ENCODE assay signal across 9 mouse cellular contexts in the genomic region with DNA sequence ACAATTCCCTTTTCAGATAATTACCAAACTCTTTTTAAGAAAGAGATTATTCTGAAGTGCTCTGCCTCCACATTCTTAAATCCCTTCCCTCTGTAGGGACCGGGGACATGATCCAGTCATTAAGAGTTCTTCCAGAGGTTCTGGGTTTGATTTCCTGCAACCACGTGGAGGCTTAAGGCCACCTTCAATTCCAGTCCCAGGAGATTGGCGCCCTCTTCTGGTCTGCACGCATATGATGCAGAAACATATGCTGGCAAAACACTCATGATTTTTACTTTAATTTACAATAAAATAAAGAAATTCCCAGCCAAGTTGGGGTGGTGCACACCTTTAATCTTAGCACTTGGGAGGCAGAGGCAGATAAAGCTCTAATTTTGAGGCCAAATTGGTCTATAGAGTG. TPM values are rescaled to one million over a fixed set of nuclear protein-coding genes. Genes with fewer than 3 reads are reported as not detected.
A peak's percentile ranks its signal among the peaks of the same experiment; 100 is the strongest.
DNase-seq lines count a peak whose midpoint lies in the region; ATAC-seq and TF ChIP-seq lines count a peak whose summit lies in the region.
"Had no signal": no experiment of that assay in that cellular context is flagged by ENCODE, and none has a peak within 500 bp of the region (broad histone marks: within the 10 kb centered on the region; RNA-seq: fewer than 3 reads in every experiment).

No protein-coding gene starts in this region.

- H3K27ac ChIP-seq in hindbrain, embryonic 10.5 days: no peak overlapping the region
- H3K27ac ChIP-seq in hindbrain, embryonic 13.5 days: no peak overlapping the region
- H3K27ac ChIP-seq in MEL (ENCODE audit: control insufficient read depth, low read depth, low read length): no peak overlapping the region
- H3K27ac ChIP-seq in cerebellum, adult 2 months (ENCODE audit: insufficient read depth, low read length): no peak overlapping the region
- H3K27ac ChIP-seq: embryonic facial prominence, embryonic 13.5 days had no signal

- no peak for ATAC-seq in hindbrain, embryonic 13.5 days (ENCODE audit: low FRiP score)
- no peak for ATAC-seq in megakaryocyte, adult 5-6 weeks (ENCODE audit: poor library complexity, severe bottlenecking)

- no peak overlapping the region for H3K9ac ChIP-seq in hindbrain, embryonic 13.5 days
- H3K9ac ChIP-seq in MEL (ENCODE audit: control insufficient read depth, low read depth, low read length, poor library complexity, severe bottlenecking): no peak overlapping the region; the same call in 1 of the 2 replicates
- H3K9ac ChIP-seq: embryonic facial prominence, embryonic 13.5 days had no signal

- no peaks in the 10 kb centered on the region for H3K79me2 ChIP-seq in MEL (ENCODE audit: control insufficient read depth, insufficient read depth, low read length, poor library complexity)

- H3K9me3 ChIP-seq in hindbrain, embryonic 10.5 days: no peaks in the 10 kb centered on the region
- no peaks in the 10 kb centered on the region for H3K9me3 ChIP-seq in hindbrain, embryonic 13.5 days
- H3K9me3 ChIP-seq in MEL (replicated peaks; ENCODE audit: insufficient read depth, low read length): no peaks in the 10 kb centered on the region
- H3K9me3 ChIP-seq: embryonic facial prominence, embryonic 13.5 days had no signal

- TF ChIP-seq EP300 in MEL (IDR thresholded peaks at IDR 0.05; ENCODE audit: low read depth in 1 of 2, low read length in 2 of 2): no peak

- H3K36me3 ChIP-seq in hindbrain, embryonic 10.5 days: no peaks in the 10 kb centered on the region
- H3K36me3 ChIP-seq in hindbrain, embryonic 13.5 days: no peaks in the 10 kb centered on the region
- peaks cover 0 to 3% of the 10 kb centered on the region in 2 experiments; a peak in 1 of 4 replicates for H3K36me3 ChIP-seq in MEL (ENCODE audit: control insufficient read depth in 1 of 2, insufficient read depth in 2 of 2, low read length in 2 of 2)
- H3K36me3 ChIP-seq: embryonic facial prominence, embryonic 13.5 days had no signal

- TF ChIP-seq CTCF in MEL (IDR thresholded peaks at IDR 0.05 in 2 of 3, conservative IDR thresholded peaks at IDR 0.05 in 1 of 3; ENCODE audit: control insufficient read depth in 1 of 3, insufficient read depth in 1 of 3, low read depth in 2 of 3, low read length in 3 of 3, poor library complexity in 1 of 3, severe bottlenecking in 1 of 3): peak; percentile 84 to 90 (median 89)
- peak; percentile 75 for TF ChIP-seq CTCF in cerebellum, adult 2 months (IDR thresholded peaks at IDR 0.05; ENCODE audit: borderline replicate concordance, insufficient read depth, low read depth, low read length)

- H3K4me1 ChIP-seq in hindbrain, embryonic 10.5 days (replicated peaks): peaks cover under 1% of the 10 kb centered on the region; the same call in 1 of the 2 replicates
- no peaks in the 10 kb centered on the region for H3K4me1 ChIP-seq in hindbrain, embryonic 13.5 days (replicated peaks)
- H3K4me1 ChIP-seq in MEL (ENCODE audit: control insufficient read depth in 1 of 2, insufficient read depth in 2 of 2, low read length in 2 of 2): no peaks in the 10 kb centered on the region
- H3K4me1 ChIP-seq in cerebellum, adult 2 months (ENCODE audit: control insufficient read depth, insufficient read depth, low read length): no peaks in the 10 kb centered on the region

- H3K27me3 ChIP-seq in hindbrain, embryonic 10.5 days (ENCODE audit: insufficient read depth, poor library complexity, severe bottlenecking): peaks cover 3% of the 10 kb centered on the region; the same call in 1 of the 2 replicates
- H3K27me3 ChIP-seq in hindbrain, embryonic 13.5 days: no peaks in the 10 kb centered on the region
- peaks cover 4 to 14% of the 10 kb centered on the region in 2 experiments for H3K27me3 ChIP-seq in MEL (ENCODE audit: control insufficient read depth in 1 of 2, insufficient read depth in 2 of 2, low read length in 2 of 2)
- H3K27me3 ChIP-seq in cerebellum, adult 2 months (ENCODE audit: control insufficient read depth, insufficient read depth, low read length): no peaks in the 10 kb centered on the region
- H3K27me3 ChIP-seq: embryonic facial prominence, embryonic 13.5 days had no signal

- H3K4me3 ChIP-seq in hindbrain, embryonic 10.5 days: no peak overlapping the region
- no peak overlapping the region for H3K4me3 ChIP-seq in hindbrain, embryonic 13.5 days
- H3K4me3 ChIP-seq in MEL (ENCODE audit: control insufficient read depth in 1 of 2, insufficient read depth in 1 of 2, low read depth in 2 of 2, low read length in 2 of 2): no peak overlapping the region
- no peak overlapping the region for H3K4me3 ChIP-seq in cerebellum, adult 2 months (replicated peaks; ENCODE audit: insufficient read depth, low read depth, low read length)
- H3K4me3 ChIP-seq: embryonic facial prominence, embryonic 13.5 days had no signal

- no peak overlapping the region for H3K4me2 ChIP-seq in hindbrain, embryonic 13.5 days
- H3K4me2 ChIP-seq: embryonic facial prominence, embryonic 13.5 days had no signal

- TF ChIP-seq POLR2A in MEL (IDR thresholded peaks at IDR 0.05; ENCODE audit: control insufficient read depth in 1 of 2, insufficient read depth in 1 of 2, low read depth in 1 of 2, low read length in 2 of 2, poor library complexity in 1 of 2): no peak
- TF ChIP-seq POLR2A in cerebellum, adult 2 months (IDR thresholded peaks at IDR 0.05; ENCODE audit: borderline replicate concordance, insufficient read depth, low read length): no peak

- WGBS in hindbrain, embryonic 10.5 days: 3% methylated on average over 4 of the region's 4 CpGs
- 4% methylated on average over 4 of the region's 4 CpGs for WGBS in hindbrain, embryonic 13.5 days
- 2% methylated on average over 4 of the region's 4 CpGs for WGBS in cerebellum, adult 2 months

- peak; percentile 91 for TF ChIP-seq RAD21 in MEL (IDR thresholded peaks at IDR 0.05; ENCODE audit: low read depth, low read length)

- DNase-seq in hindbrain, embryonic 10.5 days (ENCODE audit: low spot score): peak; percentile 37
- DNase-seq in 3134 (ENCODE audit: extremely low read depth, insufficient read length, low spot score) (peak; percentile 20), MEL (ENCODE audit: low read depth, low spot score) (peak; percentile 78)
- DNase-seq in cerebellum, adult 2 months: peak; percentile 40 to 46
- DNase-seq in kidney, postnatal 10 days: peak; percentile 84
- DNase-seq in natural killer cell, adult 2 months (ENCODE audit: low spot score in 2 of 2): peak; percentile 16 to 35

TF ChIP-seq in MEL, 35 proteins besides CTCF, POLR2A, EP300 and RAD21 (continues in another document):
- TF ChIP-seq USF2 (IDR thresholded peaks at IDR 0.05; ENCODE audit: borderline replicate concordance in 1 of 2, insufficient read depth in 1 of 2, low read depth in 1 of 2, low read length in 2 of 2): no peak
- no peak for TF ChIP-seq BHLHE40 (IDR thresholded peaks at IDR 0.05; ENCODE audit: borderline replicate concordance, low read depth, low read length)
- no peak for TF ChIP-seq ELF1 (IDR thresholded peaks at IDR 0.05; ENCODE audit: low read depth, low read length)
- TF ChIP-seq JUND (IDR thresholded peaks at IDR 0.05; ENCODE audit: low read depth, low read length): no peak
- no peak for TF ChIP-seq NRF1 (IDR thresholded peaks at IDR 0.05; ENCODE audit: insufficient read depth, low read depth, low read length, poor library complexity, severe bottlenecking)
- TF ChIP-seq GABPA (IDR thresholded peaks at IDR 0.05; ENCODE audit: low read depth, low read length): no peak
- no peak for TF ChIP-seq TCF12 (IDR thresholded peaks at IDR 0.05; ENCODE audit: low read depth, low read length)
- TF ChIP-seq ZMIZ1 (IDR thresholded peaks at IDR 0.05; ENCODE audit: low read depth, low read length): no peak
- peak; percentile 82 for TF ChIP-seq SMC3 (IDR thresholded peaks at IDR 0.05; ENCODE audit: low read depth, low read length)
- TF ChIP-seq MAZ (IDR thresholded peaks at IDR 0.05; ENCODE audit: low read depth, low read length): no peak
- no peak for TF ChIP-seq GATA1 (IDR thresholded peaks at IDR 0.05; ENCODE audit: low read depth, low read length)
- peak; percentile 93 for TF ChIP-seq MXI1 (IDR thresholded peaks at IDR 0.05; ENCODE audit: low read depth, low read length)
- peak; percentile 79 for TF ChIP-seq USF1 (IDR thresholded peaks at IDR 0.05; ENCODE audit: low read depth, low read length)
- no peak for TF ChIP-seq CHD2 (IDR thresholded peaks at IDR 0.05; ENCODE audit: low read length)
- no peak for TF ChIP-seq MEF2A (IDR thresholded peaks at IDR 0.05; ENCODE audit: extremely low read depth, insufficient replicate concordance, low read depth, low read length, poor library complexity, severe bottlenecking)
- TF ChIP-seq MYB (IDR thresholded peaks at IDR 0.05; ENCODE audit: low read depth, low read length): no peak
- no peak for TF ChIP-seq CHD1 (IDR thresholded peaks at IDR 0.05; ENCODE audit: low read depth, low read length)
- TF ChIP-seq TBP (IDR thresholded peaks at IDR 0.05; ENCODE audit: low read depth, low read length): no peak
- TF ChIP-seq TAL1 (IDR thresholded peaks at IDR 0.05; ENCODE audit: low read length): no peak
- TF ChIP-seq ZNF384 (IDR thresholded peaks at IDR 0.05; ENCODE audit: low read depth, low read length): no peak
- TF ChIP-seq KAT2A (conservative IDR thresholded peaks at IDR 0.05; ENCODE audit: low read depth, low read length): no peak
- TF ChIP-seq E2F4 (IDR thresholded peaks at IDR 0.05; ENCODE audit: borderline replicate concordance, low read depth, low read length): no peak
- peak; percentile 88 for TF ChIP-seq MAX (IDR thresholded peaks at IDR 0.05; ENCODE audit: low read length)
- no peak for TF ChIP-seq ZKSCAN1 (IDR thresholded peaks at IDR 0.05; ENCODE audit: low read depth, low read length)
- TF ChIP-seq MYC (IDR thresholded peaks at IDR 0.05; ENCODE audit: low read depth, low read length): peak; percentile 99
- no peak for TF ChIP-seq NELFE (IDR thresholded peaks at IDR 0.05; ENCODE audit: low read depth, low read length)
- TF ChIP-seq MAFK (IDR thresholded peaks at IDR 0.05; ENCODE audit: borderline replicate concordance, low read depth, low read length): no peak
- no peak for TF ChIP-seq POLR2AphosphoS2 (IDR thresholded peaks at IDR 0.05; ENCODE audit: low read length)
- no peak for TF ChIP-seq UBTF (IDR thresholded peaks at IDR 0.05; ENCODE audit: borderline replicate concordance, insufficient read depth, low read depth, low read length)

RNA-seq across cellular contexts. Expression of gene Ubr2, which starts 23.3 kb away (rescaled TPM):
- 16.7 and 17.6 TPM in 2 replicates for polyA plus RNA-seq in hindbrain, embryonic 10.5 days (2016; fragmentation: Nextera tagmentation; extraction: Ambion mirVana)
- 14.8 and 16.2 TPM in 2 replicates for polyA plus RNA-seq in hindbrain, embryonic 13.5 days (2015; fragmentation: Nextera tagmentation; extraction: Ambion mirVana)
- 15.3 and 20.3 TPM in 2 replicates for total RNA-seq in MEL (2012; rRNA removed)
- 100 to 1,000 TPM in 1 of 2 experiments, 10 to 100 TPM in 1; 33.8 to 353 TPM for polyA plus RNA-seq in MEL (2012; ENCODE audit: insufficient read depth in 1 of 2, insufficient read length in 2 of 2, low read depth in 1 of 2, low replicate concordance in 2 of 2, missing spikeins in 1 of 2)
- 38.5 and 43.3 TPM in 2 replicates for polyA plus RNA-seq in cerebellum, adult 2 months (2012; rRNA removed)
- total RNA-seq in megakaryocyte, adult 5-6 weeks (2015): 37.4 and 38.2 TPM in 2 replicates
- total RNA-seq in megakaryocyte, adult 5-6 weeks (2017): 24.2 and 32.5 TPM in 2 replicates

Comparison
In these comparisons a context has a peak if more than half of its experiments do, and no peak if none do; other contexts are left out.
1. DNase-seq: peak in every context shown above with its lines; median percentile 84 in kidney, postnatal 10 days; 78 in MEL; 43 in cerebellum, adult 2 months; 37 in hindbrain, embryonic 10.5 days; 26 in natural killer cell, adult 2 months; 20 in 3134.